Mouse (Mus musculus) ES-E14 (cell line): ENCODE measurements around the gene Gtdc1.

Source experiments
- CHD2 ChIP-seq: IDR thresholded peaks from 2 replicates; pipeline ENCODE4 v1.6.1; 2014; ENCODE audit warnings: mild to moderate bottlenecking, low read depth, low read length, inconsistent platforms
- HCFC1 ChIP-seq: IDR thresholded peaks from 2 replicates; pipeline ENCODE4 v1.6.1; 2012; ENCODE audit warnings: low read length, inconsistent platforms, borderline replicate concordance; ENCODE audit not compliant: insufficient read depth
- MAFK ChIP-seq: IDR thresholded peaks from 2 replicates; pipeline ENCODE4 v1.6.1; 2014; ENCODE audit warnings: mild to moderate bottlenecking, low read depth, low read length, inconsistent platforms; ENCODE audit not compliant: insufficient read depth
- ZC3H11A ChIP-seq: IDR thresholded peaks from 2 replicates; pipeline ENCODE4 v1.6.1; 2012; ENCODE audit warnings: low read depth, mild to moderate bottlenecking, inconsistent platforms, low read length, borderline replicate concordance
- ZNF384 ChIP-seq: IDR thresholded peaks from 2 replicates; pipeline ENCODE4 v1.6.1; 2012; ENCODE audit warnings: low read depth, low read length, inconsistent platforms

GRCm38 (mm10) chr2:44826609-44827008 lies 100.8 kb downstream of the Gtdc1 start:
- TF ChIP-seq ZNF384 (no peak), HCFC1 (no peak), ZC3H11A (no peak), CHD2 (no peak), MAFK (no peak)
